Comparison of ENCODE assay signal across 8 mouse cellular contexts in the genomic region with DNA sequence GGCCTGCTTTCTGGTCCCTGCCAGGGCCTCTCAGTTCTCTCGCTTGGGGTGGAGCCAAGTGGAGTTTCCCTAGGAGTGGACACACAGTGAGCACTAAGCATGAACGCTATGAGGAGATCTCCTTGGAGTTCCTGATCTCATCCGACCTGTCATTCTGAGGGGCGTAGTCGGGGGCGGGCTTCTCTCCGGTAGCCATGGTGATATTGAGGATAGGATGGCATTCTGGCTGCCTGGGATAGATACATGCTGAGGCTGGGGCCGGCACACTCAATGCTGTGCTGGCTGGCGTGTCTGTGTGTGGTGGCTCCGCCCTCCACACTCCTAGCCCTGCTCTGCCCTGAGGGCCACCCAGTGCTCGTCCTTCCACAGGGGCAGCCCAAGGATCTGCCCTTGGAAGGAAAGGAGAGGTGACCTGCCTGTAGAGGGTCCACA. TPM values are rescaled to one million over a fixed set of nuclear protein-coding genes. Genes with fewer than 3 reads are reported as not detected.
DNase-seq lines count a peak whose midpoint lies in the region; ATAC-seq lines count a peak whose summit lies in the region.

No protein-coding gene starts in this region.

- H3K9ac ChIP-seq in forebrain, embryonic 13.5 days = no peak overlapping the region
- no peak overlapping the region for H3K9ac ChIP-seq in limb, embryonic 15.5 days

- H3K27me3 ChIP-seq in forebrain, embryonic 13.5 days = peaks cover 4% of the 10 kb centered on the region; the same call in 1 of the 2 replicates
- 0 out of 2 replicates have a peak, but pooled peaks cover 7% of the 10 kb centered on the region for H3K27me3 ChIP-seq in limb, embryonic 15.5 days

- H3K27ac ChIP-seq in forebrain, embryonic 13.5 days = no peak overlapping the region
- 0 out of 2 replicates have a peak overlapping the region, but pooled peaks have one; percentile 17 for H3K27ac ChIP-seq in limb, embryonic 15.5 days

- WGBS in forebrain, embryonic 13.5 days = 14% methylated on average over 11 of the region's 11 CpGs
- 32% methylated on average over 11 of the region's 11 CpGs for WGBS in limb, embryonic 15.5 days

- peaks cover 11% of the 10 kb centered on the region for H3K4me1 ChIP-seq in forebrain, embryonic 13.5 days
- H3K4me1 ChIP-seq in limb, embryonic 15.5 days = peaks cover 29% of the 10 kb centered on the region

- DNase-seq in layer of hippocampus, adult 11-12 months (ENCODE audit: low spot score) = peak; percentile 25
- no peak for DNase-seq in layer of hippocampus, adult 8-10 months (ENCODE audit: low spot score in 2 of 2)
- peak; percentile 90 for DNase-seq in cerebellum, adult 11-12 months
- DNase-seq in frontal cortex, postnatal 25 days (ENCODE audit: low spot score in 2 of 2) = no peak
- DNase-seq in kidney, adult 11 months = no peak

- H3K4me2 ChIP-seq in forebrain, embryonic 13.5 days = 0 out of 2 replicates have a peak overlapping the region, but pooled peaks have one; percentile 4
- H3K4me2 ChIP-seq in limb, embryonic 15.5 days = no peak overlapping the region

- peak; percentile 67; the same call in 1 of the 2 replicates for ATAC-seq in forebrain, embryonic 13.5 days
- ATAC-seq in limb, embryonic 15.5 days (ENCODE audit: insufficient number of reproducible peaks, low FRiP score, low TSS enrichment, low read depth) = no peak
- ATAC-seq in granulocyte monocyte progenitor cell, adult 5-6 weeks (replicated peaks; ENCODE audit: poor library complexity, severe bottlenecking) = no peak

- no peaks in the 10 kb centered on the region for H3K9me3 ChIP-seq in forebrain, embryonic 13.5 days (replicated peaks)
- H3K9me3 ChIP-seq in limb, embryonic 15.5 days = no peaks in the 10 kb centered on the region

- no peaks in the 10 kb centered on the region for H3K36me3 ChIP-seq in forebrain, embryonic 13.5 days (ENCODE audit: poor library complexity, severe bottlenecking)
- no peaks in the 10 kb centered on the region for H3K36me3 ChIP-seq in limb, embryonic 15.5 days

- no peak overlapping the region for H3K4me3 ChIP-seq in forebrain, embryonic 13.5 days
- no peak overlapping the region for H3K4me3 ChIP-seq in limb, embryonic 15.5 days

RNA-seq across cellular contexts. Expression of a gene that starts 5.6 kb away (rescaled TPM):
- 1 to 10 TPM; 1.0 to 1.3 (median 1.2) TPM for total RNA-seq in layer of hippocampus, adult 8-10 months (2022)
- polyA plus RNA-seq in forebrain, embryonic 13.5 days (2015; fragmentation: Nextera tagmentation; extraction: Ambion mirVana) = 0.28 and 0.74 TPM in 2 replicates
- 16.5 and 33.3 TPM in 2 replicates for polyA plus RNA-seq in limb, embryonic 15.5 days (2015; fragmentation: Nextera tagmentation; extraction: Ambion mirVana)
- total RNA-seq in granulocyte monocyte progenitor cell, adult 5-6 weeks (2014; fragmentation: Nextera tagmentation) = not detected in 2 replicates
- total RNA-seq in granulocyte monocyte progenitor cell, adult 5-6 weeks (2017) = not detected in 2 replicates

Comparison
In these comparisons a context has a peak if more than half of its experiments do, and no peak if none do; other contexts are left out.
1. DNase-seq: peak in layer of hippocampus, adult 11-12 months (single experiment) and cerebellum, adult 11-12 months (single experiment); none in layer of hippocampus, adult 8-10 months (0 of 2), frontal cortex, postnatal 25 days (0 of 2) and kidney, adult 11 months (single experiment).